Comparison of ENCODE assay signal across 9 mouse cellular contexts in genomic region chr12:71885170-71885574, GRCm38 (mm10). TPM values are rescaled to one million over a fixed set of nuclear protein-coding genes. Genes with fewer than 3 reads are reported as not detected.
DNase-seq lines count a peak whose midpoint lies in the region; ATAC-seq lines count a peak whose summit lies in the region.
"Had no signal": no experiment of that assay in that cellular context is flagged by ENCODE, and none has a peak within 500 bp of the region (broad histone marks: within the 10 kb centered on the region; RNA-seq: fewer than 3 reads in every experiment).

No protein-coding gene starts in this region.

- H3K9me3 ChIP-seq in megakaryocyte, embryonic 14.5 days: no peaks in the 10 kb centered on the region
- H3K9me3 ChIP-seq in hindbrain, embryonic 16.5 days (ENCODE audit: control insufficient read depth, low read length): no peaks in the 10 kb centered on the region

- peak; percentile 69 for DNase-seq in adrenal gland, adult 2 months
- no peak for DNase-seq in adrenal gland, postnatal 4 days (ENCODE audit: low spot score in 2 of 2)
- DNase-seq in heart, postnatal 36 days: peak; percentile 43 to 59
- no peak for DNase-seq in spleen, adult 18-20 months
- no peak for DNase-seq in thymus, postnatal 25 days
- DNase-seq: cerebellum, postnatal 14 days had no signal

- H3K27me3 ChIP-seq in megakaryocyte, embryonic 14.5 days (replicated peaks): no peaks in the 10 kb centered on the region
- H3K27me3 ChIP-seq in hindbrain, embryonic 16.5 days (replicated peaks; ENCODE audit: control insufficient read depth, insufficient read depth, low read length): no peaks in the 10 kb centered on the region

- H3K36me3 ChIP-seq in megakaryocyte, embryonic 14.5 days (replicated peaks; ENCODE audit: low read length): peaks cover 100% of the 10 kb centered on the region
- H3K36me3 ChIP-seq in hindbrain, embryonic 16.5 days (ENCODE audit: control insufficient read depth, insufficient read depth, low read length): no peaks in the 10 kb centered on the region

- H3K9ac ChIP-seq in hindbrain, embryonic 16.5 days (ENCODE audit: low read depth, low read length): no peak overlapping the region

- intact Hi-C loops in heart, postnatal 36 days (cut with DNase I): loop anchor here (2.0 to 5.0 kb wide), 3 partner anchors 22 to 92 kb away; no protein-coding TSS in a partner anchor

- ATAC-seq in megakaryocyte, adult 5-6 weeks (ENCODE audit: poor library complexity, severe bottlenecking): no peak
- no peak for ATAC-seq in hindbrain, embryonic 16.5 days

- H3K4me1 ChIP-seq in megakaryocyte, embryonic 14.5 days: peaks cover 100% of the 10 kb centered on the region
- H3K4me1 ChIP-seq in hindbrain, embryonic 16.5 days (ENCODE audit: control insufficient read depth, insufficient read depth, low read depth, low read length): peaks cover 10% of the 10 kb centered on the region

- no peak overlapping the region for H3K27ac ChIP-seq in hindbrain, embryonic 16.5 days (ENCODE audit: low read depth, low read length)

- WGBS in hindbrain, embryonic 16.5 days: 44% methylated on average over 2 of the region's 2 CpGs

- H3K4me3 ChIP-seq in megakaryocyte, embryonic 14.5 days (replicated peaks): peak overlapping the region; percentile 65
- no peak overlapping the region for H3K4me3 ChIP-seq in hindbrain, embryonic 16.5 days (ENCODE audit: low read length)

- no peak overlapping the region for H3K4me2 ChIP-seq in hindbrain, embryonic 16.5 days (ENCODE audit: low read length)

RNA-seq across cellular contexts. Expression of gene Daam1, which starts 54.3 kb away (rescaled TPM):
- 10 to 100 TPM; 21.0 to 22.3 TPM for total RNA-seq in adrenal gland, adult 2 months (2021)
- polyA plus RNA-seq in adrenal gland, adult 2 months (2012; rRNA removed): 1.7 and 2.3 TPM in 2 replicates
- total RNA-seq in adrenal gland, postnatal 4 days (2021): 10 to 100 TPM; 30.5 to 31.4 TPM
- polyA plus RNA-seq in megakaryocyte, embryonic 14.5 days (2012; ENCODE audit: insufficient read depth, low replicate concordance): 52.8 and 186 TPM in 2 replicates
- total RNA-seq in megakaryocyte, adult 5-6 weeks (2015): 12.3 and 12.7 TPM in 2 replicates
- 14.6 and 18.0 TPM in 2 replicates for total RNA-seq in megakaryocyte, adult 5-6 weeks (2017)
- 10 to 100 TPM; 68.1 to 82.1 TPM for total RNA-seq in heart, postnatal 36 days (2021)
- polyA plus RNA-seq in hindbrain, embryonic 16.5 days (2015; fragmentation: Nextera tagmentation; extraction: Ambion mirVana): 26.6 and 28.4 TPM in 2 replicates

Comparison
In these comparisons a context has a peak if more than half of its experiments do, and no peak if none do; other contexts are left out.
1. DNase-seq: peak in adrenal gland, adult 2 months (single experiment) and heart, postnatal 36 days (2 of 2); none in adrenal gland, postnatal 4 days (0 of 2), spleen, adult 18-20 months (0 of 2) and thymus, postnatal 25 days (single experiment).